Mouse (Mus musculus): Measurements from ENCODE around the gene Tldc2. TPM values are rescaled to one million over a fixed set of nuclear protein-coding genes. Genes with fewer than 3 reads are reported as not detected.

Gene Tldc2
- total RNA-seq, 4 experiments from 2014 or later = not detected

DNA sequence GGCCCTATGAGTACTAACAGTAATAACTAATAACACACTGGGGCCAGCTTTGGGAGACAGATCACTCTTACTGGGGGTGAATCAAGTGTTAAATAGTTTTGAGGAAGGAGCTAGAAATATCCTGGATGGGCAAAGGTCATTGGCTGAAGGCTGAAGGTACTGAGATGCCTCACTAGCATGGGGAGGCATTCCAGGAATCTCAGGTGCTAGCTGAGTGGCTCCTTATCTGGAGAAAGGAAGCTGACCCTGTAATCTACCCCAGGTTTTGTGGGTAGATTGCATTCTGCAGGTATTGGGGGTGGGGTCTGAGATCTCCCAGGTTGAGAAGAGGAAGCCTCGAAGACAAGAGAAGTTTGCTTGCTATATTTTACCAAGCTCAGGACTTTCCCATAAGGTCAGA, 58.3 kb downstream of the Tldc2 start:
- no peak for DNase-seq (ENCODE audit: low spot score in 2 of 2)

Other genes with a start within 250 kb of the Tldc2 start
- 1 to 10 TPM in 1 of 4 experiments, under 1 TPM in 3; 0.66 to 2.6 (median 0.82) TPM for gene Tgif2, start 247.0 kb upstream of the Tldc2 start, total RNA-seq (2022)
- gene 4930518I15Rik, start 229.1 kb upstream of the Tldc2 start, total RNA-seq (2022) = 1 to 10 TPM; 2.6 to 4.2 (median 3.9) TPM
- 10 to 100 TPM; 80.0 to 94.3 (median 87.5) TPM for gene Rab5if, start 223.9 kb upstream of the Tldc2 start, total RNA-seq (2022)
- under 1 TPM; 0.30 to 0.70 (median 0.41) TPM for gene Sla2, start 199.9 kb upstream of the Tldc2 start, total RNA-seq (2022)
- 100 to 1,000 TPM; 385 to 449 (median 420) TPM for gene Ndrg3, start 95.0 kb upstream of the Tldc2 start, total RNA-seq (2022)
- gene Dsn1, start 79.9 kb upstream of the Tldc2 start, total RNA-seq (2022) = 1 to 10 TPM; 4.5 to 6.3 (median 5.3) TPM
- gene Soga1, start 7.8 kb upstream of the Tldc2 start, total RNA-seq (2022) = 10 to 100 TPM; 30.9 to 38.3 (median 34.4) TPM
- 10 to 100 TPM; 15.7 to 19.7 (median 18.4) TPM for gene Samhd1, start 48.2 kb downstream of the Tldc2 start, total RNA-seq (2022)
- 1 to 10 TPM; 1.5 to 2.3 (median 1.7) TPM for gene Rbl1, start 117.5 kb downstream of the Tldc2 start, total RNA-seq (2022)
- 100 to 1,000 TPM; 150 to 156 (median 153) TPM for gene Rpn2, start 192.0 kb downstream of the Tldc2 start, total RNA-seq (2022)
- gene Mroh8, start 192.5 kb downstream of the Tldc2 start, total RNA-seq (2022) = 1 to 10 TPM in 3 of 4 experiments, under 1 TPM in 1; 0.93 to 2.1 (median 1.2) TPM